Mouse (Mus musculus) lung, embryonic 14.5 days (tissue): Measurements from ENCODE around the gene Cdh11. TPM values are rescaled to one million over a fixed set of nuclear protein-coding genes. Genes with fewer than 3 reads are reported as not detected.
"Not testable (repeated sequence)": the region's sequence is repeated elsewhere in the genome, so short reads cannot be mapped to it uniquely, and the experiment has no call there.

Experiments
- ATAC-seq: fragments of 200-750 bp; cut with Nextera tagmentation; 2 replicates; pipeline ENCODE4 v1.8.0; 2017; ENCODE audit warnings: mild to moderate bottlenecking, moderate TSS enrichment, moderate library complexity; ENCODE audit not compliant: insufficient read depth
- DNase-seq: peaks from one replicate; pipeline ENCODE4 v3.0.0-alpha.2; 2015
- H3K27ac ChIP-seq: fragments of 300-500 bp; sonication (generic); 2 replicates; pipeline ENCODE4 v1.5.1; 2014; ENCODE audit warnings: low read depth, mild to moderate bottlenecking, moderate library complexity
- H3K27me3 ChIP-seq: fragments of 300-500 bp; sonication (generic); 2 replicates; pipeline ENCODE4 v1.6.1; 2014; ENCODE audit warnings: low read length, control low read depth; ENCODE audit not compliant: insufficient read depth
- H3K36me3 ChIP-seq: fragments of 300-500 bp; sonication (generic); 2 replicates; pipeline ENCODE4 v1.6.1; 2014; ENCODE audit warnings: control low read depth; ENCODE audit not compliant: insufficient read depth
- H3K4me1 ChIP-seq: fragments of 300-500 bp; sonication (generic); 2 replicates; pipeline ENCODE4 v1.6.1; 2014; ENCODE audit warnings: antibody characterized with exemption, control low read depth; ENCODE audit not compliant: insufficient read depth
- H3K4me2 ChIP-seq: fragments of 300-500 bp; sonication (generic); 2 replicates; pipeline ENCODE4 v1.6.1; 2014; ENCODE audit warnings: mild to moderate bottlenecking
- H3K4me3 ChIP-seq: fragments of 300-500 bp; sonication (generic); 2 replicates; pipeline ENCODE4 v1.5.1; 2014; ENCODE audit warnings: low read depth, low read length
- H3K9ac ChIP-seq: fragments of 300-500 bp; sonication (generic); 2 replicates; pipeline ENCODE4 v1.6.1; 2014
- H3K9me3 ChIP-seq: fragments of 300-500 bp; sonication (generic); 2 replicates; pipeline ENCODE4 v1.6.1; 2016; ENCODE audit warnings: low read depth, low read length, control low read depth
- CTCF ChIP-seq: IDR thresholded peaks from 2 replicates; pipeline ENCODE4 v1.5.1; 2016; ENCODE audit warnings: antibody characterized with exemption, low read depth
- WGBS: fragments of 180-500 bp; shearing (Covaris S2); extraction: QIAGEN DNeasy Blood & Tissue Kit; methylation state at CpG from one replicate; pipeline ENCODE4 v1.1.7; 2014; 5-methylcytosine and 5-hydroxymethylcytosine counted together
- polyA plus RNA-seq: library from polyadenylated mRNA; unstranded; fragments of >200 nt; fragmentation: Nextera tagmentation; extraction: Ambion mirVana; gene quantifications from 2 replicates; pipeline ENCODE4 v1.2.1, GENCODE M21; 2014

The Cdh11 gene
- polyA plus RNA-seq, 1 experiment from 2014 or later: 263 TPM

GRCm38 (mm10) chr8:102677148-102677547 lies 108.3 kb downstream of the Cdh11 start:
- Histone ChIP-seq H3K27me3 (no peaks in the 10 kb centered on the region), H3K4me3 (no peak overlapping the region), H3K9me3 (no peaks in the 10 kb centered on the region), H3K4me2 (no peak overlapping the region), H3K27ac (no peak overlapping the region), H3K36me3 (peaks cover 39% of the 10 kb centered on the region), H3K4me1 (no peaks in the 10 kb centered on the region), H3K9ac (no peak overlapping the region)
- no peak for ATAC-seq
- DNase-seq: no peak
- 93% methylated on average over 3 of the region's 3 CpGs for WGBS
- TF ChIP-seq CTCF: no peak

GRCm38 (mm10) chr8:102664561-102664960 lies 120.9 kb downstream of the Cdh11 start:
- H3K4me2 ChIP-seq, H3K27ac ChIP-seq, H3K27me3 ChIP-seq, H3K4me3 ChIP-seq, ATAC-seq, H3K9me3 ChIP-seq, DNase-seq, H3K9ac ChIP-seq, H3K4me1 ChIP-seq: not testable (repeated sequence)
- WGBS: 81% methylated on average over 5 of the region's 5 CpGs
- H3K36me3 ChIP-seq: peaks cover 62% of the 10 kb centered on the region

DNA sequence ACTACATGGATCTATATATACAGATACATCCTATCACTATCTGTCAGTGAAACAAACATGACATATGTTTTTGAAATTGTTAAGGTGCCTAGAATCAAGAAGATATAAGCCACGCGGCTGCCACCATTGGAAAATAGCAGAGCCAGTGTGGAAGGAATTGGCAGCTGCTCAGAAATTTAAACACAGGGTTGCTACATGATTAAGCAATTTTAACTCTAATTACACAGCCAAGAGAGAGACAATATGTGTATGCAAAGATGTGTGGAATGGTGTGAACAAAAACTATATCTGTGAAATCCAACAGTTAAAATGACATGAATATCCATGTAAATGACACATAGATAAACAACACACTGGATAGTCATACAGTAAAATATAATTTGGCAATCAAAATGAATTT lies 128.9 kb downstream of the Cdh11 start:
- no peak for DNase-seq
- Histone ChIP-seq H3K36me3 (peaks cover 67% of the 10 kb centered on the region), H3K9ac (no peak overlapping the region)

DNA sequence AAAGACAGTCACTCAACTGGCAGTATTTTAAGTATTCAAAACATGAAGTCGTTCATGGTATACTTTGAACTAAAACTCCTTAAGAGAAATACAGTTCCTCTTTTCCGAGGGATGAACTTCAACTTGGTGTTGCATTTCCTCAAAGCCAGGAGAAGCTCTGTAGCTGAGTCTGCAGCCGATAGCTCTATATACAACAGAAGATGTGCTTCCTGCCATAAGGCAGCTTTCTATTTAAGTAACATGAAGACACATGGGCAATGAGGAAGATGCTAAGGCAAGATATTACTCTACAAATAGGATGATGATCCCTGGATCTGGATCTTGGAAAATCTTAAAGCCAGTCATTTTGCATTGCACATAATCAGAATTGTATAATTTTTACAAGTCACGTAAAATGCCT lies 133.5 kb downstream of the Cdh11 start:
- WGBS: 65% methylated on average over 4 of the region's 4 CpGs
- H3K9ac ChIP-seq: no peak overlapping the region
- no peaks in the 10 kb centered on the region for H3K27me3 ChIP-seq
- H3K4me3 ChIP-seq: no peak overlapping the region
- H3K36me3 ChIP-seq: peaks cover 60% of the 10 kb centered on the region
- no peak overlapping the region for H3K4me2 ChIP-seq
- no peak for ATAC-seq
- no peak for TF ChIP-seq CTCF
- no peaks in the 10 kb centered on the region for H3K4me1 ChIP-seq
- no peak for DNase-seq
- H3K9me3 ChIP-seq: no peaks in the 10 kb centered on the region
- no peak overlapping the region for H3K27ac ChIP-seq

More for the DNA sequence above, 128.9 kb downstream of the Cdh11 start:
- no peak overlapping the region for H3K4me3 ChIP-seq
- no peak for TF ChIP-seq CTCF
- no peak overlapping the region for H3K4me2 ChIP-seq
- no peaks in the 10 kb centered on the region for H3K27me3 ChIP-seq
- H3K9me3 ChIP-seq: no peaks in the 10 kb centered on the region
- no peak for ATAC-seq
- no peaks in the 10 kb centered on the region for H3K4me1 ChIP-seq
- 77% methylated on average over 2 of the region's 2 CpGs for WGBS
- no peak overlapping the region for H3K27ac ChIP-seq

GRCm38 (mm10) chr8:102627151-102627550 lies 158.3 kb downstream of the Cdh11 start:
- no peak for TF ChIP-seq CTCF
- H3K4me3 ChIP-seq: no peak overlapping the region
- no peaks in the 10 kb centered on the region for H3K4me1 ChIP-seq
- peaks cover 4% of the 10 kb centered on the region; the same call in 1 of the 2 replicates for H3K36me3 ChIP-seq
- no peaks in the 10 kb centered on the region for H3K27me3 ChIP-seq
- ATAC-seq: no peak
- DNase-seq: no peak
- no peak overlapping the region for H3K4me2 ChIP-seq
- H3K9me3 ChIP-seq: no peaks in the 10 kb centered on the region
- no peak overlapping the region for H3K9ac ChIP-seq
- WGBS: 69% methylated on average over 3 of the region's 3 CpGs
- no peak overlapping the region for H3K27ac ChIP-seq

DNA sequence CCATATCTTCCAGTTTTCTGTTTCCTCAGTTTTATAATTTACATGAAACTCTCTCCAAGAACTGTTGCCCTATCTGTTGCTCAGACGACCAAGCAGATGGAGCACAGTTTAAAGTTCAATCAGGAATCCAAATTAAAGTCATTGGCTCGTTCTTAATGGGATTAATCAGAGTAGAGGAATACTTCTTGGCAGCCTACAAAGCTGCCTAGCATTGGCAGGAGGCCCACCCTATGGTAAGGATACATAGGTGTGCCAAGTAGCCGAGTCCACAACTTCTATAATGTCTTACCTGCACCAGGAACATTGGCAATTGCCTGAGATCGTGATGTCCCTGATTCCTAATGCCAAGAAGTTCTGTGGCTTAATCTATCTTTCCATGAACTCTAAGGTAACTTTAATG lies 173.3 kb downstream of the Cdh11 start:
- no peak overlapping the region for H3K9ac ChIP-seq
- no peak for TF ChIP-seq CTCF
- no peaks in the 10 kb centered on the region for H3K9me3 ChIP-seq
- no peaks in the 10 kb centered on the region for H3K36me3 ChIP-seq
- H3K4me3 ChIP-seq: no peak overlapping the region
- H3K4me2 ChIP-seq: no peak overlapping the region
- ATAC-seq: no peak
- H3K27ac ChIP-seq: no peak overlapping the region
- WGBS: 82% methylated on average over 4 of the region's 4 CpGs
- no peaks in the 10 kb centered on the region for H3K4me1 ChIP-seq
- no peaks in the 10 kb centered on the region for H3K27me3 ChIP-seq
- no peak for DNase-seq

GRCm38 (mm10) chr8:102601327-102601726 lies 184.1 kb downstream of the Cdh11 start:
- peak; percentile 10; the same call in 1 of the 2 replicates for ATAC-seq

DNA sequence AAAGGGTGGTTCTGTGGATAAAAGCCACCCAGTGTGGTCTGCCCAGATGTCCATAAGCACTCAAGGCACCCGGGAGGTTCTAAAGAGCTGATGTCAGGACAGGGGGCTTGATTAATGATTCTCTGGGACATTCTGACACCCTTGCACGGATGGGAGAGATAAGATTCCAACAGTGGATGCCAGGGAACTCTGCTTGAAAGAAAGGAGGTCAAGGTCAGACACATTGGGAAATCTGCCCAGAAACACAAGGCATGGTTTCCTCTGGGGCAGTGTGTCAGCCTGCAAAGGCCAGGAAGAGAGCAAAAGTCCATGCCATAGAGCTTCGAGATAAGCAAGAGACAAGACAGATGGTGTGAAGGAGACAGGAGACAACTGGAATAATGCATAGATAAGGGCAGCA lies 188.9 kb downstream of the Cdh11 start:
- H3K4me2 ChIP-seq: no peak overlapping the region
- DNase-seq: peak; percentile 96
- H3K9me3 ChIP-seq: no peaks in the 10 kb centered on the region
- H3K4me3 ChIP-seq: no peak overlapping the region
- no peak overlapping the region for H3K27ac ChIP-seq
- 4% methylated on average over 3 of the region's 3 CpGs for WGBS
- H3K9ac ChIP-seq: no peak overlapping the region
- no peaks in the 10 kb centered on the region for H3K36me3 ChIP-seq
- no peak for TF ChIP-seq CTCF
- no peaks in the 10 kb centered on the region for H3K27me3 ChIP-seq
- peak; percentile 99 for ATAC-seq
- H3K4me1 ChIP-seq: peaks cover 4% of the 10 kb centered on the region; the same call in 1 of the 2 replicates

More at GRCm38 (mm10) chr8:102601327-102601726, 184.1 kb downstream of the Cdh11 start:
- 11% methylated on average over 4 of the region's 4 CpGs for WGBS
- Histone ChIP-seq H3K4me3 (no peak overlapping the region), H3K4me1 (no peaks in the 10 kb centered on the region; the same call in 1 of the 2 replicates), H3K4me2 (no peak overlapping the region), H3K27me3 (no peaks in the 10 kb centered on the region), H3K9ac (no peak overlapping the region), H3K36me3 (no peaks in the 10 kb centered on the region), H3K9me3 (no peaks in the 10 kb centered on the region), H3K27ac (no peak overlapping the region; the same call in 1 of the 2 replicates)
- peak; percentile 80 for DNase-seq
- TF ChIP-seq CTCF: no peak
